8 mouse cellular contexts compared by ENCODE assay signal in genomic region chr9:65188599-65188998, GRCm38 (mm10). TPM values are rescaled to one million over a fixed set of nuclear protein-coding genes. Genes with fewer than 3 reads are reported as not detected.
A peak's percentile ranks its signal among the peaks of the same experiment; 100 is the strongest.
DNase-seq lines count a peak whose midpoint lies in the region; ATAC-seq and TF ChIP-seq lines count a peak whose summit lies in the region.

No protein-coding gene starts in this region.

- peak; percentile 93 for DNase-seq in CD4-positive, CD25-positive, alpha-beta regulatory T cell, adult 2 months (ENCODE audit: low read depth, low spot score)
- DNase-seq in adrenal gland, postnatal 4 days (ENCODE audit: low spot score in 2 of 2), result peak; percentile 51 to 68
- DNase-seq in embryonic facial prominence, embryonic 14.5 days (ENCODE audit: low spot score), result peak; percentile 93
- DNase-seq in heart, embryonic 10.5 days (ENCODE audit: low spot score), result peak; percentile 92
- DNase-seq in kidney, postnatal 4 days, result peak; percentile 87 to 90
- peak; percentile 68 to 79 (median 69) for DNase-seq in liver, embryonic 14.5 days (ENCODE audit: low read depth in 3 of 3, low spot score in 3 of 3)
- DNase-seq in stomach, postnatal 0 days (ENCODE audit: low spot score), result peak; percentile 86

- WGBS in embryonic facial prominence, embryonic 14.5 days, result 8% methylated on average over 3 of the region's 3 CpGs
- 2% methylated on average over 3 of the region's 3 CpGs for WGBS in heart, embryonic 10.5 days
- 8% methylated on average over 3 of the region's 3 CpGs for WGBS in liver, embryonic 14.5 days (ENCODE audit: insufficient replicate concordance)
- WGBS in neural tube, embryonic 13.5 days, result 3% methylated on average over 3 of the region's 3 CpGs
- WGBS in stomach, postnatal 0 days, result 6% methylated on average over 3 of the region's 3 CpGs

- no peak overlapping the region for H3K4me2 ChIP-seq in embryonic facial prominence, embryonic 14.5 days (ENCODE audit: low read depth, low read length)
- H3K4me2 ChIP-seq in liver, embryonic 14.5 days (ENCODE audit: low read depth), result no peak overlapping the region
- H3K4me2 ChIP-seq in neural tube, embryonic 13.5 days, result no peak overlapping the region
- H3K4me2 ChIP-seq in stomach, postnatal 0 days (replicated peaks; ENCODE audit: low read depth), result no peak overlapping the region

- no peaks in the 10 kb centered on the region for H3K9me3 ChIP-seq in embryonic facial prominence, embryonic 14.5 days (ENCODE audit: control insufficient read depth, low read length)
- H3K9me3 ChIP-seq in heart, embryonic 10.5 days, result no peaks in the 10 kb centered on the region
- H3K9me3 ChIP-seq in liver, embryonic 14.5 days (ENCODE audit: control insufficient read depth, low read length), result no peaks in the 10 kb centered on the region
- H3K9me3 ChIP-seq in neural tube, embryonic 13.5 days, result no peaks in the 10 kb centered on the region
- H3K9me3 ChIP-seq in stomach, postnatal 0 days (ENCODE audit: control insufficient read depth, low read length), result no peaks in the 10 kb centered on the region

- no peaks in the 10 kb centered on the region for H3K36me3 ChIP-seq in embryonic facial prominence, embryonic 14.5 days (ENCODE audit: control insufficient read depth, insufficient read depth, low read length)
- peaks cover 14% of the 10 kb centered on the region for H3K36me3 ChIP-seq in heart, embryonic 10.5 days
- H3K36me3 ChIP-seq in liver, embryonic 14.5 days (replicated peaks; ENCODE audit: control insufficient read depth, insufficient read depth, low read depth), result no peaks in the 10 kb centered on the region
- H3K36me3 ChIP-seq in neural tube, embryonic 13.5 days, result peaks cover 25% of the 10 kb centered on the region
- no peaks in the 10 kb centered on the region for H3K36me3 ChIP-seq in stomach, postnatal 0 days (ENCODE audit: control insufficient read depth, insufficient read depth, low read length)

- H3K27ac ChIP-seq in embryonic facial prominence, embryonic 14.5 days (replicated peaks; ENCODE audit: low read depth, low read length), result no peak overlapping the region
- H3K27ac ChIP-seq in heart, embryonic 10.5 days, result no peak overlapping the region
- H3K27ac ChIP-seq in liver, embryonic 14.5 days, result no peak overlapping the region
- H3K27ac ChIP-seq in neural tube, embryonic 13.5 days (replicated peaks), result no peak overlapping the region
- no peak overlapping the region for H3K27ac ChIP-seq in stomach, postnatal 0 days (replicated peaks)

- TF ChIP-seq EP300 in liver, embryonic 14.5 days (IDR thresholded peaks at IDR 0.05; ENCODE audit: low read depth), result no peak
- no peak for TF ChIP-seq EP300 in stomach, postnatal 0 days (optimal IDR thresholded peaks at IDR 0.05)

- ATAC-seq in embryonic facial prominence, embryonic 14.5 days (ENCODE audit: low read depth), result peak; percentile 73
- ATAC-seq in liver, embryonic 14.5 days (ENCODE audit: insufficient read depth), result no peak
- peak; percentile 55 for ATAC-seq in neural tube, embryonic 13.5 days (ENCODE audit: low read depth)
- ATAC-seq in stomach, postnatal 0 days (ENCODE audit: low FRiP score, low TSS enrichment), result peak; percentile 56; the same call in 1 of the 2 replicates

- H3K27me3 ChIP-seq in embryonic facial prominence, embryonic 14.5 days (replicated peaks; ENCODE audit: control insufficient read depth, insufficient read depth, low read length), result no peaks in the 10 kb centered on the region
- H3K27me3 ChIP-seq in heart, embryonic 10.5 days (ENCODE audit: insufficient read depth, poor library complexity, severe bottlenecking), result no peaks in the 10 kb centered on the region
- H3K27me3 ChIP-seq in liver, embryonic 14.5 days (ENCODE audit: control insufficient read depth, insufficient read depth, low read length), result no peaks in the 10 kb centered on the region
- no peaks in the 10 kb centered on the region for H3K27me3 ChIP-seq in neural tube, embryonic 13.5 days
- no peaks in the 10 kb centered on the region for H3K27me3 ChIP-seq in stomach, postnatal 0 days (ENCODE audit: control insufficient read depth, insufficient read depth, low read length)

- no peak overlapping the region for H3K4me3 ChIP-seq in embryonic facial prominence, embryonic 14.5 days (ENCODE audit: low read depth, low read length)
- H3K4me3 ChIP-seq in heart, embryonic 10.5 days, result no peak overlapping the region
- H3K4me3 ChIP-seq in liver, embryonic 14.5 days (ENCODE audit: insufficient read depth in 1 of 2, low read depth in 2 of 2, low read length in 2 of 2), result no peak overlapping the region
- no peak overlapping the region for H3K4me3 ChIP-seq in neural tube, embryonic 13.5 days
- no peak overlapping the region for H3K4me3 ChIP-seq in stomach, postnatal 0 days (ENCODE audit: low read depth, low read length)

- no peak overlapping the region for H3K9ac ChIP-seq in embryonic facial prominence, embryonic 14.5 days (ENCODE audit: low read depth, low read length)
- no peak overlapping the region for H3K9ac ChIP-seq in liver, embryonic 14.5 days (replicated peaks)
- no peak overlapping the region for H3K9ac ChIP-seq in neural tube, embryonic 13.5 days
- H3K9ac ChIP-seq in stomach, postnatal 0 days (ENCODE audit: low read length), result no peak overlapping the region

- TF ChIP-seq CTCF in liver, embryonic 14.5 days (IDR thresholded peaks at IDR 0.05; ENCODE audit: low read depth), result peak; percentile 92
- peak; percentile 96 for TF ChIP-seq CTCF in stomach, postnatal 0 days (IDR thresholded peaks at IDR 0.05; ENCODE audit: low read depth)

- H3K4me1 ChIP-seq in embryonic facial prominence, embryonic 14.5 days (ENCODE audit: control insufficient read depth, insufficient read depth, low read length), result no peaks in the 10 kb centered on the region
- H3K4me1 ChIP-seq in heart, embryonic 10.5 days, result peaks cover 22% of the 10 kb centered on the region
- peaks cover 0 to 9% of the 10 kb centered on the region in 2 experiments; a peak in 2 of 4 replicates for H3K4me1 ChIP-seq in liver, embryonic 14.5 days (replicated peaks; ENCODE audit: control insufficient read depth in 2 of 2, insufficient read depth in 2 of 2, low read length in 1 of 2)
- peaks cover 20% of the 10 kb centered on the region for H3K4me1 ChIP-seq in neural tube, embryonic 13.5 days (replicated peaks)
- no peaks in the 10 kb centered on the region for H3K4me1 ChIP-seq in stomach, postnatal 0 days (replicated peaks; ENCODE audit: control insufficient read depth, insufficient read depth)

RNA-seq across cellular contexts. Expression of gene Parp16, which starts 6.6 kb away (rescaled TPM):
- total RNA-seq in adrenal gland, postnatal 4 days (2021), result 10 to 100 TPM; 23.2 to 27.0 TPM
- polyA plus RNA-seq in embryonic facial prominence, embryonic 14.5 days (2014; fragmentation: Nextera tagmentation; extraction: Ambion mirVana), result 6.9 and 7.2 TPM in 2 replicates
- polyA plus RNA-seq in heart, embryonic 10.5 days (2016; fragmentation: Nextera tagmentation; extraction: Ambion mirVana), result 4.8 and 5.8 TPM in 2 replicates
- 4.9 and 5.7 TPM in 2 replicates for polyA plus RNA-seq in liver, embryonic 14.5 days (2012; rRNA removed)
- 7.2 and 9.3 TPM in 2 replicates for polyA plus RNA-seq in liver, embryonic 14.5 days (2014; fragmentation: Nextera tagmentation; extraction: Ambion mirVana)
- polyA plus RNA-seq in neural tube, embryonic 13.5 days (2015; fragmentation: Nextera tagmentation; extraction: Ambion mirVana), result 5.4 and 6.8 TPM in 2 replicates
- 5.0 TPM in 2 replicates for polyA plus RNA-seq in stomach, postnatal 0 days (2015; fragmentation: Nextera tagmentation; extraction: Ambion mirVana)

RNA-seq across cellular contexts. Expression of gene Igdcc3, which starts 47.6 kb away (rescaled TPM):
- total RNA-seq in adrenal gland, postnatal 4 days (2021), result 1 to 10 TPM; 2.2 to 3.6 TPM
- polyA plus RNA-seq in embryonic facial prominence, embryonic 14.5 days (2014; fragmentation: Nextera tagmentation; extraction: Ambion mirVana), result 1.1 and 1.4 TPM in 2 replicates
- 26.8 and 65.0 TPM in 2 replicates for polyA plus RNA-seq in heart, embryonic 10.5 days (2016; fragmentation: Nextera tagmentation; extraction: Ambion mirVana)
- 0.06 and 0.10 TPM in 2 replicates for polyA plus RNA-seq in liver, embryonic 14.5 days (2012; rRNA removed)
- 0.06 and 0.13 TPM in 2 replicates for polyA plus RNA-seq in liver, embryonic 14.5 days (2014; fragmentation: Nextera tagmentation; extraction: Ambion mirVana)
- polyA plus RNA-seq in neural tube, embryonic 13.5 days (2015; fragmentation: Nextera tagmentation; extraction: Ambion mirVana), result 12.3 and 12.9 TPM in 2 replicates
- polyA plus RNA-seq in stomach, postnatal 0 days (2015; fragmentation: Nextera tagmentation; extraction: Ambion mirVana), result 0.32 and 0.35 TPM in 2 replicates
